Mouse (Mus musculus): ENCODE results near the gene Gm21836.
"Not testable (repeated sequence)": the region's sequence is repeated elsewhere in the genome, so short reads cannot be mapped to it uniquely, and the experiment has no call there.

Gm21836 gene

DNA sequence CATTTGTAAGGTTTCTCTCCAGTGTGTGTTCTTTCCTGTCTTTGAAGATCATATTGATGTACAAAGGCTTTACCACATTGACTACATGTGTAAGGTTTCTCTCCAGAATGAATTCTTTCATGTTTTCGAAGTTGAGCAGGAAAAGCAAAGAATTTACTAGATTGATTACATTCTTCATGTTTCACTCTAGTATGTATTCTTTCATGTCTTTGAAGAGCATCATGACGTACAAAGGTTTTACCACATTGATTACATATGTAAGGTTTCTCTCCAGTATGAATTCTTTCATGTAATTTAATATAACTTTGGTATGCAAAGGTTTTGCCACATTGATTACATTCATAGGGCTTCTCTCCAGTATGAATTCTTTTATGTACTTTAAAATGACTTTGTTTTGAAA lies at the start of gene Gm21836:
Gene Gm21836 (minus strand): TSS at position 101 of the 400 bp plus-strand sequence.
- not testable (repeated sequence) for DNase-seq

DNA sequence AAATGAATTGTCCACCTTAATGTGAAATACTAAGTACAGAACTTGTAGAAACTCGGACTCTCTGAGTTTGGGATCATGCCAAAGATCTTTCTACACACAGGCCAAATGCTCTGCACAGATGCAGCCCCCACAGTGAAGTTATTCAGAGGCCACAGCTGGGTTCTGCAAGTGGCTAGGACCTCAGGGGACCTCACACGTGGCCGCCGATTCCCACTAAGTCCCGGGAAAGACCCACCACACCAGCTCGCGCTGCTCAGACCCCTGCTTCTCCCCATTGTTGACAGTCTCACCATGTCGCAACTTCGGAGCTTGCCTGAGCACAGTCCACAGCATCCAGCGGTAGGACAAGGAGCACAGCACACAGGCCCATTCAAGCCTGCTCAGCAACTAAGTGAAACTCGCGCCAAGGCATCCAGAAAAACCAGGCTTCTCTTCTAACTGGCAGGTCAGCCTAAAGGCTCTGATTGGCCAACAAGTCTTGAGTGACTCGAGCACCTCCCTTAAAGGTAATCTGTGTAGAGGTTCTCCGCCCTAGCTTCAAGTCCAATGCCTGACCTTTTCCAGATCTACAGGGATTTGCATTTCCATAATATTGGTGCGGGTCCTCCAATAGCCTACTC lies 13.1 kb downstream of the Gm21836 start:
- not testable (repeated sequence) for DNase-seq

DNA sequence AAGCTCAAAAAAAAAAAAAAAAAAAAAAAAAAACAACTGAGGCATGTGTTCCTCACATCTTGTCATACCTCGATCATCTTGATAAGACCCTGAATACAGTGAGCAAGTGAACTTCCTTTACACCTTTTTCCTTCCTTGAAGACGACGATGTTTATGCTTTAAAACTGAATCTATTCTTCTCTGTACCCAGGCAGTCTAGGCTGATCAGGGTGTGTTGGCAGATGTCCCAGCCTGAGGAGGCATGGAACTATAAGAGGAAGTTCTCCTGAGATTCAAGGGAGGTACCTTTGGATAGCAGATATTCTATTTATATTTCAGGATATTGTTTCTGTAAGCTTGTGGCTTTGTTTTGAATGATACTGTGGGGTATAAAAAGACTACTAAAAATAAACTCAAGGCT lies 15.5 kb downstream of the Gm21836 start:
- DNase-seq, result peak; percentile 2

DNA sequence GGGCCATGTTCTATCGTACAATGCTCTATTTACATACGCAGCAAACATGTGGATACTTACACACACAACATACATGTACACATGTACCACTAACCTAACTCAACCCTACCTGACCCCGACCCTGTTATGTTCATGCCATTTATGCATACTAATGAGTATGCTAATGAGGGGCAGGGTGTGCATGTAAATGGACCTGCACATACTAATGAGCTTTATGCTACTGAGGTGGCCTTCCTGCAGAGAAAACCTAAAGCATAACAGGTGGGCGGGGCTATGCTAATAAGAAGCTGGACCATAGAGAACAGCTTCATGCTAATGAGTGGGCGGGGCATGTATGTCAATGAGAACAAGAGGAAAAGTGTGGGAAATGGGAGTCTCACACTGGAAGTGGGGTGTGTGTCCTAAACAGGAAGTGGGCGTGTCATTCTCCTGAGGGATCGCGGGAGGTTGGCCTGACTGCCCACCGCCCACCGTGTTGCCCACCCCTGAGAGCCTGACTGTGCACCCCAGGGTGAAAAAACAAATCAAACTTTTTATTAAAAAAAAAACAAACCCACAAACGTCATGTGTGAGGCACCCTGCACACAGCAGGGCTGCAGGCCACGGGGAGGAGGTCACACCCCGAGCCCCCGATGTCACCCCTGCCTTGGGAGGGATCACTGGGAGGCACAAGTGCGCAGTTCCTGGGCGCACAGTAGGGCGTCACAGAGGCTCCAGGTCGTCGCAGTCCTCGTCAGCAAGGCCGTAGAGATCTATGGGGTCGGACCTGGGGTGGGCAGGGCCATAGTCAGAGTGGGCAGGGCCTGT lies 17.3 kb downstream of the Gm21836 start, which contains the start of gene Ppp2r3d:
Gene Ppp2r3d (minus strand): TSS at position 803 of the 807 bp plus-strand sequence.
- DNase-seq, result peak; percentile 4

GRCm38 (mm10) chr9:124475689-124476088 lies 17.9 kb downstream of the Gm21836 start:
- DNase-seq, result no peak

DNA sequence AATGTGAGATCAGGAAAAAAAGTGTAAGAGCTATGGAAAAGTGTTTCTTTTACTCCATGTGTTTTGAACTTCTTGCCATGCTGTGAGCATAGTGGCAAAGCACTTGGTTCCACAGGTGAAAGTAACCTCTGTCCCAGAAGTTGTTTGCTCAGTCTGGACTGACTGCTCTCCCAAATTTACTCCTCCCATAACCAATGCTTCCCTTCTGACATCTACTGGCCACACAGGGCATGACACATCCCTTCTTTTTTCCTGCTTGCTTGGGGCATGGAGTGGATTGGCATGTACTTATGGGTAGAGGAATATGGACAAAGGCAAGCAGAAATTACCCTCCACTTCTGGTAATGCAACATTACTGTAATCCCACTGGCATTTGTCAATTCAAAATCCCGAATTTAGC lies 37.0 kb downstream of the Gm21836 start:
- peak; percentile 1 for DNase-seq
